Mouse (Mus musculus) stomach, embryonic 15.5 days (tissue): ENCODE results near the gene Rhoj. TPM values are rescaled to one million over a fixed set of nuclear protein-coding genes. Genes with fewer than 3 reads are reported as not detected.

Experiments used
- ATAC-seq: fragments of 200-750 bp; cut with Nextera tagmentation; 2 replicates; pipeline ENCODE4 v1.8.0; 2017; ENCODE audit warnings: low read depth, moderate number of reproducible peaks, moderate TSS enrichment; ENCODE audit not compliant: insufficient read depth, low FRiP score
- H3K27ac ChIP-seq: fragments of 300-500 bp; sonication (generic); 2 replicates; pipeline ENCODE4 v1.5.1; 2015; ENCODE audit warnings: mild to moderate bottlenecking, inconsistent platforms
- H3K27me3 ChIP-seq: fragments of 300-500 bp; sonication (generic); replicated peaks from 2 replicates; pipeline ENCODE4 v1.6.1; 2015; ENCODE audit warnings: inconsistent platforms
- H3K36me3 ChIP-seq: fragments of 300-500 bp; sonication (generic); 2 replicates; pipeline ENCODE4 v1.6.1; 2015; ENCODE audit warnings: inconsistent platforms
- H3K4me1 ChIP-seq: fragments of 300-500 bp; sonication (generic); 2 replicates; pipeline ENCODE4 v1.6.1; 2015; ENCODE audit warnings: inconsistent platforms
- H3K4me2 ChIP-seq: fragments of 300-500 bp; sonication (generic); 2 replicates; pipeline ENCODE4 v1.6.1; 2015; ENCODE audit warnings: mild to moderate bottlenecking, inconsistent platforms
- H3K4me3 ChIP-seq: fragments of 300-500 bp; sonication (generic); replicated peaks from 2 replicates; pipeline ENCODE4 v1.5.1; 2015; ENCODE audit warnings: inconsistent platforms
- H3K9ac ChIP-seq: fragments of 300-500 bp; sonication (generic); 2 replicates; pipeline ENCODE4 v1.6.1; 2015; ENCODE audit warnings: inconsistent platforms
- H3K9me3 ChIP-seq: fragments of 300-500 bp; sonication (generic); 2 replicates; pipeline ENCODE4 v1.6.1; 2016; ENCODE audit warnings: inconsistent platforms
- WGBS: fragments of 180-500 bp; shearing (Covaris S2); methylation state at CpG from one replicate; pipeline ENCODE4 v1.1.7; 2015; 5-methylcytosine and 5-hydroxymethylcytosine counted together
- polyA plus RNA-seq: library from polyadenylated mRNA; unstranded; fragments of >200 nt; fragmentation: Nextera tagmentation; extraction: Ambion mirVana; gene quantifications from 2 replicates; pipeline ENCODE4 v1.2.1, GENCODE M21; 2015

Rhoj gene
- polyA plus RNA-seq, 1 experiment from 2014 or later, result 59.1 TPM

DNA sequence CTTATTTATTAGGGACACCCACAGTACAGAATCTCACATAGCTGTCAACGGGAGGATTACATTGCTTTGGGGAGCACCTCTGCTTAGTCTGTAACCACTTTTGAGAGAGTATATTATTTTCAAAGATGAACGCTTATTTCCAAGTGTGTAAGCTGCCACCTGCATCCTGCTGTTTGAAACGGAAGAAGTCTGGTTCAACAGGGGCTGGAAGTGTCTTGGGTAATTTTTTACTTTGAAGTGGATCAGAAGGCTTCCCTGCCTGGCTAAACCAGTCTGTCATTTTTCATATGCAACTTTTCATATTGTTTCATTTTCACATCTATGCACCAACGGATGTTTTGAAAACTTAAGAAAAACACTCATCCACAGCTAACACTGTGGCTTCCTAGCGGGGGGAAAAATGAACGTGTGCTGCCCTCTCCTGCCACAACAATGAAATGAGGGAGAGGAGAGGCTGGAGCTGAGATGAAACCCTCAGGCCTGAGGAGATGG, 141.4 kb downstream of the Rhoj start:
- WGBS, result 51% methylated on average over 6 of the region's 6 CpGs
- ATAC-seq, result no peak
- no peak overlapping the region for H3K9ac ChIP-seq

DNA sequence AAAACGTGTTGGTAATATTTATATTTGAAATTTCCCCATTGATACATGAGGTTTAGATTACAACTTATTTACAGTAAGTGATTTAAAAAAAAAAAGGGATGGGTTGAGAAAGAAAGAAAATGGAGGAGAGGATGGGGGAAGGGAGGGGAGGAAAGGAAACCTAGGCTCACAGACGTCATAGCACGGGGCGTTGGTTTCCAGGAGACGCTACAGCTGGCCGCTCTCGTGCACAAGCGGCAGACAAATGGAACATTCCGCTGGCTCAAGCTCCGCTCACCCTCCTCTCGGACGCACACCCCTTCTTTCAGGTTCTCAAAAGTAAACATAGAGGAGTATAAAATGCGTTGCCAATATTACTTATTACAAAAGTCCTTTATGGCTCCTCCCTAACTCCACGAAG, 141.9 kb downstream of the Rhoj start:
- Histone ChIP-seq H3K36me3 (peaks cover 10% of the 10 kb centered on the region; the same call in 1 of the 2 replicates), H3K4me3 (no peak overlapping the region), H3K9ac (no peak overlapping the region), H3K27me3 (no peaks in the 10 kb centered on the region), H3K4me1 (no peaks in the 10 kb centered on the region), H3K9me3 (no peaks in the 10 kb centered on the region), H3K27ac (no peak overlapping the region), H3K4me2 (no peak overlapping the region)
- 41% methylated on average over 14 of the region's 14 CpGs for WGBS
- ATAC-seq, result peak; percentile 60; the same call in 1 of the 2 replicates

More for the DNA sequence above, 141.4 kb downstream of the Rhoj start:
- Histone ChIP-seq H3K9me3 (no peaks in the 10 kb centered on the region), H3K36me3 (peaks cover 10% of the 10 kb centered on the region; the same call in 1 of the 2 replicates), H3K27me3 (no peaks in the 10 kb centered on the region), H3K4me1 (no peaks in the 10 kb centered on the region), H3K27ac (no peak overlapping the region), H3K4me2 (no peak overlapping the region), H3K4me3 (no peak overlapping the region)

DNA sequence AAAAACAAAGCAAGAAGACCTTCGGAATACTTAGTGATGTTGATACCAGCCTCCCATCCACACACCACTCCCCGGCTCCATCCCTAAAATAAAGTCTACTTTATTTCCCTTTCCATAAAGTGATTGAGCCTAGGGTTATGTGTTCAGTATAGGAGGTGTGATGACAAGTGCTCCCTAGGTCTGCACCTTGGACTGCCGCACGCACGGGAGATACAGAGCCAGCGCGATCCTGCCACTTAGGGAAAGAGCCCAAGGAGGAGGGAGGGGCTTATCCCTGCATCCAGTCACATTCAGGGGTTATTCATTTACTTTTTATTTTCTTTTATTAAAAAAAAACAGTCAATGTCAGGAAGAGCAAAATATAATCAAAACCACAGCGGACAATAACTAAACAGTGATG, 142.5 kb downstream of the Rhoj start:
- no peak for ATAC-seq
- no peaks in the 10 kb centered on the region for H3K9me3 ChIP-seq
- no peak overlapping the region for H3K4me2 ChIP-seq
- no peak overlapping the region for H3K9ac ChIP-seq
- no peak overlapping the region for H3K4me3 ChIP-seq
- 86% methylated on average over 8 of the region's 8 CpGs for WGBS
- H3K27me3 ChIP-seq, result no peaks in the 10 kb centered on the region
- H3K36me3 ChIP-seq, result peaks cover 10% of the 10 kb centered on the region; the same call in 1 of the 2 replicates
- no peaks in the 10 kb centered on the region for H3K4me1 ChIP-seq
- H3K27ac ChIP-seq, result no peak overlapping the region

Other genes starting within 250 kb of the Rhoj start
- 0.21 TPM in 2 replicates for gene Kcnh5, start 131.0 kb upstream of the Rhoj start, polyA plus RNA-seq
- gene Gphb5, start 108.5 kb downstream of the Rhoj start, polyA plus RNA-seq, result not detected in 2 replicates